Mouse (Mus musculus): ENCODE measurements at regions not wholly inside any gene's neighbourhood (a gene's known extent, or its start where the extent isn't known, plus 50 kb on each side); places are given as distances from the start of the nearest gene placed in this dataset.

GRCm38 (mm10) chr14:48068641-48069040 lies 52.0 kb upstream of the Peli2 start:
- DNase-seq = no peak

All from layer of hippocampus, postnatal 36 days (tissue).